Mouse (Mus musculus) myocyte (in vitro differentiated cells): ENCODE data around the gene Rgs3.

Experiments used
- CEBPB ChIP-seq: IDR thresholded peaks from 2 replicates; pipeline ENCODE4 v1.6.1; 2011; ENCODE audit warnings: mild to moderate bottlenecking, moderate library complexity; ENCODE audit not compliant: poor library complexity, insufficient read depth, severe bottlenecking
- MYOG ChIP-seq, 3 experiments: IDR thresholded peaks; one replicate each; pipeline ENCODE4 v1.6.1; 2011; ENCODE audit warnings: control low read depth in 2 of 3, low read depth in 2 of 3, mild to moderate bottlenecking in 2 of 3; ENCODE audit not compliant: insufficient read length in 2 of 3, control insufficient read depth in 1 of 3, insufficient read depth in 1 of 3
- POLR2A ChIP-seq: IDR thresholded peaks from one replicate; pipeline ENCODE4 v1.6.1; 2011; ENCODE audit warnings: low read depth, mild to moderate bottlenecking, control low read depth, moderate library complexity; ENCODE audit not compliant: insufficient read length
- TCF12 ChIP-seq: IDR thresholded peaks from one replicate; pipeline ENCODE4 v1.6.1; 2011; ENCODE audit warnings: mild to moderate bottlenecking, control low read depth; ENCODE audit not compliant: poor library complexity, insufficient read depth, severe bottlenecking

DNA sequence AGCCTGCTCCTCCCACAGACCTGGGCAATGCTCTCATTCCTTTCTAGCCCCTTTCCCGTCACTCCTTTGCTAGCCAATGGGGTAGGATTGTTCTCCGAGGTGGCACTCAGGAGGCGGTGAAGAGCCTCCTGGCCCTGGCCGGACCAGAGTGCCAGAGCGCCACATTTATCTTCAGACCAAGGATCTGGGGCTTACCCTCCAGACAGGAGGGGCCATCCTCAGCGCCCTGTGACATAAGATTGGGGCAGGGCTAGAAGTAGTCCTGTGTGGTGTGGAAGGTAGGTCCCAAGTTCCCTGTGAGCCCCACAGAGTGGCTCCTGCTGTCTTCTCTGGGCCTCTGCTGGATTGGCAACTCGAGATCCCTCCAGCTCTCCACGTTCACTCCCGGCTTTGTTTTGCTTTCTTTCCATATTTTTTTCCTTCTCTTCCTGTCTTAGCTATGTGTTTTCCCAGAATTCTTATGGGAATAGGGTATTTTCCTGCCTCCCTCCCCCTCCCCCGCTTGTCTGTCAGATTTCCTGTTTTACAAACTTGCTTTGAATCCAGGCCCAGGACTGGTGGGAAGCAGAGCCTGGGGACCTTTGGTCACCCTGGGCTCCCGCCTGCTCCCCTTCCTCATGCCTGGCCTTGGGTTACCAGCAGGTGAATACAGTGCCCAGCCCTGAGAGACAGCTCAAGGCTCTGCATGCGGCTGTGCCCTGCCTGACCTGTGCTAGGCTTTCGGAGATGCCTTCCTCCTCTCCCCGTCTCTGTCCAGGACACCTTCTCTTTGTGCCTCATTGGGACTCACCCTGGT, 62.4 kb downstream of the Rgs3 start:
- TF ChIP-seq POLR2A: no peak
- no peak for TF ChIP-seq TCF12
- TF ChIP-seq CEBPB: no peak
- no peak for TF ChIP-seq MYOG (IDR thresholded peaks at IDR 0.05; ENCODE audit: control insufficient read depth in 1 of 3, insufficient read depth in 1 of 3, insufficient read length in 2 of 3, low read depth in 2 of 3)
